25 mouse cellular contexts compared by ENCODE assay signal in the genomic region with DNA sequence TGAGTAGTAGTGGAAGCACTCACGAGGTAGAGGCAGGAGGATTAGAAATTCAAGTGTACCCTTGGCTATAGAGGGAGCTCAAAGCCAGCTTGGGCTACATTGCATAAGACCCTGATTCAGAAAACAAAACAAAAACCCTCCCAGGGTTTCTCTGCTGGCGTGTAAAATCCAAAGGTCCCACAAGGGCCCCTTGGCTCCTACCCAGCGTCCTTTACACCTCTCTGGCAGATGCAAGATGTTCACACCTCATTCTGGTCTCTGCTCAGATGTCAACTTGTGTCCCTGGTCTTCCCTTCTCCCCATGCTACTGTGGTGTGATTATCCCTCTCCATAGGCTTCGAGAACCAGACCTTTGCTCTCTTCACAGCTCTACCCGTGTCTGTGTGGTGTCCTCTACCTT. TPM values are rescaled to one million over a fixed set of nuclear protein-coding genes. Genes with fewer than 3 reads are reported as not detected.
A peak's percentile ranks its signal among the peaks of the same experiment; 100 is the strongest.
DNase-seq lines count a peak whose midpoint lies in the region; ATAC-seq lines count a peak whose summit lies in the region.
"Had no signal": no experiment of that assay in that cellular context is flagged by ENCODE, and none has a peak within 500 bp of the region (broad histone marks: within the 10 kb centered on the region; RNA-seq: fewer than 3 reads in every experiment).

No protein-coding gene starts in this region.

- H3K27ac ChIP-seq in kidney, embryonic 14.5 days (ENCODE audit: low read depth, low read length): no peak overlapping the region
- 0 out of 2 replicates have a peak overlapping the region, but pooled peaks have one; percentile 8 for H3K27ac ChIP-seq in liver, embryonic 13.5 days
- H3K27ac ChIP-seq in liver, embryonic 11.5 days (ENCODE audit: low read depth, low read length): no peak overlapping the region
- H3K27ac ChIP-seq in midbrain, embryonic 15.5 days: no peak overlapping the region
- H3K27ac ChIP-seq: hindbrain, embryonic 14.5 days; macrophage; midbrain, embryonic 10.5 days; neural tube, embryonic 15.5 days had no signal

- H3K4me3 ChIP-seq in kidney, embryonic 14.5 days (ENCODE audit: low read length): no peak overlapping the region
- no peak overlapping the region for H3K4me3 ChIP-seq in liver, embryonic 13.5 days (replicated peaks)
- no peak overlapping the region for H3K4me3 ChIP-seq in liver, embryonic 11.5 days (ENCODE audit: low read depth, low read length)
- no peak overlapping the region for H3K4me3 ChIP-seq in midbrain, embryonic 15.5 days
- H3K4me3 ChIP-seq: neural tube, embryonic 15.5 days had no signal

- H3K4me1 ChIP-seq in kidney, embryonic 14.5 days (ENCODE audit: control insufficient read depth, insufficient read depth, low read length): 0 out of 2 replicates have a peak, but pooled peaks cover 5% of the 10 kb centered on the region
- peaks cover 32% of the 10 kb centered on the region for H3K4me1 ChIP-seq in liver, embryonic 13.5 days (replicated peaks)
- peaks cover 15% of the 10 kb centered on the region for H3K4me1 ChIP-seq in liver, embryonic 11.5 days (replicated peaks; ENCODE audit: control insufficient read depth, insufficient read depth, low read length)
- H3K4me1 ChIP-seq in midbrain, embryonic 15.5 days: peaks cover 6% of the 10 kb centered on the region; the same call in 1 of the 2 replicates

- H3K9me3 ChIP-seq in kidney, embryonic 14.5 days (ENCODE audit: control insufficient read depth, low read length): no peaks in the 10 kb centered on the region
- H3K9me3 ChIP-seq in liver, embryonic 13.5 days (replicated peaks): no peaks in the 10 kb centered on the region
- no peaks in the 10 kb centered on the region for H3K9me3 ChIP-seq in liver, embryonic 11.5 days (ENCODE audit: control insufficient read depth, low read length)
- H3K9me3 ChIP-seq in midbrain, embryonic 15.5 days: no peaks in the 10 kb centered on the region
- H3K9me3 ChIP-seq: forebrain, embryonic 10.5 days; heart, embryonic 13.5 days; limb, embryonic 13.5 days; midbrain, embryonic 10.5 days; neural tube, embryonic 15.5 days had no signal

- no peaks in the 10 kb centered on the region for H3K36me3 ChIP-seq in kidney, embryonic 14.5 days (ENCODE audit: control insufficient read depth, insufficient read depth, low read length)
- no peaks in the 10 kb centered on the region for H3K36me3 ChIP-seq in liver, embryonic 13.5 days
- no peaks in the 10 kb centered on the region for H3K36me3 ChIP-seq in liver, embryonic 11.5 days (ENCODE audit: control insufficient read depth, insufficient read depth, low read length)
- H3K36me3 ChIP-seq in midbrain, embryonic 15.5 days (replicated peaks): no peaks in the 10 kb centered on the region
- H3K36me3 ChIP-seq: forebrain, embryonic 10.5 days; heart, embryonic 13.5 days; limb, embryonic 13.5 days; midbrain, embryonic 10.5 days; neural tube, embryonic 15.5 days had no signal

- WGBS in kidney, embryonic 14.5 days: 65% methylated on average over 5 of the region's 5 CpGs
- 62% methylated on average over 5 of the region's 5 CpGs for WGBS in liver, embryonic 13.5 days (ENCODE audit: insufficient replicate concordance)
- WGBS in liver, embryonic 11.5 days: 74% methylated on average over 5 of the region's 5 CpGs
- WGBS in midbrain, embryonic 15.5 days: 81% methylated on average over 5 of the region's 5 CpGs

- H3K27me3 ChIP-seq in kidney, embryonic 14.5 days (ENCODE audit: control insufficient read depth, insufficient read depth, low read length): no peaks in the 10 kb centered on the region
- H3K27me3 ChIP-seq in liver, embryonic 13.5 days: peaks cover 3% of the 10 kb centered on the region; the same call in 1 of the 2 replicates
- H3K27me3 ChIP-seq in liver, embryonic 11.5 days (replicated peaks; ENCODE audit: control insufficient read depth, insufficient read depth, low read length): no peaks in the 10 kb centered on the region
- no peaks in the 10 kb centered on the region; the same call in 1 of the 2 replicates for H3K27me3 ChIP-seq in midbrain, embryonic 15.5 days (replicated peaks)
- H3K27me3 ChIP-seq: heart, embryonic 13.5 days; limb, embryonic 13.5 days had no signal

- no peak overlapping the region for H3K4me2 ChIP-seq in kidney, embryonic 14.5 days (replicated peaks; ENCODE audit: low read depth, low read length)
- no peak overlapping the region for H3K4me2 ChIP-seq in liver, embryonic 13.5 days
- no peak overlapping the region for H3K4me2 ChIP-seq in liver, embryonic 11.5 days
- no peak overlapping the region for H3K4me2 ChIP-seq in midbrain, embryonic 15.5 days
- H3K4me2 ChIP-seq: hindbrain, embryonic 14.5 days; neural tube, embryonic 15.5 days had no signal

- H3K9ac ChIP-seq in kidney, embryonic 14.5 days (ENCODE audit: low read depth, low read length): no peak overlapping the region
- H3K9ac ChIP-seq in liver, embryonic 13.5 days: no peak overlapping the region
- H3K9ac ChIP-seq in liver, embryonic 11.5 days (ENCODE audit: low read depth, low read length): no peak overlapping the region
- H3K9ac ChIP-seq in midbrain, embryonic 15.5 days: no peak overlapping the region
- H3K9ac ChIP-seq: hindbrain, embryonic 14.5 days; limb, embryonic 13.5 days; neural tube, embryonic 15.5 days had no signal

- ATAC-seq in kidney, embryonic 14.5 days (ENCODE audit: low FRiP score, low TSS enrichment): no peak
- ATAC-seq in liver, embryonic 13.5 days (ENCODE audit: low read depth): no peak
- ATAC-seq in liver, embryonic 11.5 days (replicated peaks; ENCODE audit: low FRiP score): no peak
- ATAC-seq in midbrain, embryonic 15.5 days (replicated peaks): no peak
- ATAC-seq: forebrain, embryonic 16.5 days; inflammation-experienced regulatory T-cells, adult 6 months had no signal

- DNase-seq in adrenal gland, adult 2 months: peak; percentile 16
- DNase-seq in adrenal gland, postnatal 4 days (ENCODE audit: low spot score in 2 of 2): no peak
- peak; percentile 46 for DNase-seq in kidney, adult 11 months
- DNase-seq in liver, embryonic 13.5 days: no peak
- no peak for DNase-seq in liver, embryonic 11.5 days (ENCODE audit: low spot score)
- DNase-seq in kidney, postnatal 25 days: peak; percentile 51 to 82
- DNase-seq: cerebellum, adult 18-20 months; cerebellum, postnatal 14 days; gastrocnemius, postnatal 10 days; layer of hippocampus, adult 9-11 months; lung, embryonic 14.5 days had no signal

RNA-seq across cellular contexts. Expression of gene Csrnp1, which starts 16.3 kb away (rescaled TPM):
- 10 to 100 TPM; 18.7 to 26.5 TPM for total RNA-seq in adrenal gland, adult 2 months (2021)
- polyA plus RNA-seq in adrenal gland, adult 2 months (2012; rRNA removed): 45.6 and 51.3 TPM in 2 replicates
- 10 to 100 TPM; 18.0 to 18.1 TPM for total RNA-seq in adrenal gland, postnatal 4 days (2021)
- 1.9 and 3.9 TPM in 2 replicates for polyA plus RNA-seq in kidney, embryonic 14.5 days (2014; fragmentation: Nextera tagmentation; extraction: Ambion mirVana)
- polyA plus RNA-seq in liver, embryonic 13.5 days (2015; fragmentation: Nextera tagmentation; extraction: Ambion mirVana): 1.2 and 1.3 TPM in 2 replicates
- polyA plus RNA-seq in liver, embryonic 11.5 days (2014; fragmentation: Nextera tagmentation; extraction: Ambion mirVana): 1.1 and 2.2 TPM in 2 replicates
- polyA plus RNA-seq in midbrain, embryonic 15.5 days (2015; fragmentation: Nextera tagmentation; extraction: Ambion mirVana): 1.4 and 1.5 TPM in 2 replicates

RNA-seq across cellular contexts. Expression of gene Xirp1, which starts 22.6 kb away (rescaled TPM):
- total RNA-seq in adrenal gland, adult 2 months (2021): under 1 TPM; 0.37 to 0.48 TPM
- polyA plus RNA-seq in adrenal gland, adult 2 months (2012; rRNA removed): 0.03 and 0.04 TPM in 2 replicates
- total RNA-seq in adrenal gland, postnatal 4 days (2021): 1 to 10 TPM; 2.2 to 5.6 TPM
- polyA plus RNA-seq in kidney, embryonic 14.5 days (2014; fragmentation: Nextera tagmentation; extraction: Ambion mirVana): not detected in 2 replicates
- 0.01 and 0.14 TPM in 2 replicates for polyA plus RNA-seq in liver, embryonic 13.5 days (2015; fragmentation: Nextera tagmentation; extraction: Ambion mirVana)
- 0.25 and 1.1 TPM in 2 replicates for polyA plus RNA-seq in liver, embryonic 11.5 days (2014; fragmentation: Nextera tagmentation; extraction: Ambion mirVana)
- 0.03 TPM in 1 of 2 replicates, not detected in the other for polyA plus RNA-seq in midbrain, embryonic 15.5 days (2015; fragmentation: Nextera tagmentation; extraction: Ambion mirVana)
- total RNA-seq: granulocyte monocyte progenitor cell, adult 5-6 weeks had no signal
- polyA plus RNA-seq: forebrain, embryonic 10.5 days; forebrain, embryonic 16.5 days; hindbrain, embryonic 14.5 days; inflammation-experienced regulatory T-cells, adult 6 months; macrophage; midbrain, embryonic 10.5 days; midbrain, postnatal 0 days; thymus, postnatal 0 days had no signal

Comparison
In these comparisons a context has a peak if more than half of its experiments do, and no peak if none do; other contexts are left out.
1. DNase-seq: peak in adrenal gland, adult 2 months (single experiment), kidney, adult 11 months (single experiment) and kidney, postnatal 25 days (2 of 2); none in adrenal gland, postnatal 4 days (0 of 2), liver, embryonic 13.5 days (single experiment) and liver, embryonic 11.5 days (single experiment).